Mouse (Mus musculus) gastrocnemius, adult 2 months (tissue): Measurements from ENCODE around the gene Fam205c. TPM values are rescaled to one million over a fixed set of nuclear protein-coding genes. Genes with fewer than 3 reads are reported as not detected.
A peak's percentile ranks its signal among the peaks of the same experiment; 100 is the strongest.

Experiments
- DNase-seq: peaks from one replicate; pipeline ENCODE4 v3.0.0; 2022
- H3K27ac ChIP-seq: fragments of 200-600 bp; 2 replicates; pipeline ENCODE4 v1.8.1; 2022; ENCODE audit warnings: mild to moderate bottlenecking
- H3K4me3 ChIP-seq: fragments of 200-600 bp; 2 replicates; pipeline ENCODE4 v1.8.1; 2022; ENCODE audit warnings: mild to moderate bottlenecking, moderate library complexity
- CTCF ChIP-seq: fragments of 200-600 bp; IDR thresholded peaks from 2 replicates; pipeline ENCODE4 v1.8.1; 2022; ENCODE audit warnings: antibody characterized with exemption, mild to moderate bottlenecking, moderate library complexity
- intact Hi-C: fragments of 180-260 bp; cut with DNase I; formaldehyde crosslinking; loops from one replicate; pipeline ENCODE4 v1.15.1; 2025
- long read RNA-seq, 2 experiments: library from polyadenylated mRNA; stranded (forward); transcript quantifications; one replicate each; pipeline ENCODE4 v2.0.0; 2021
- total RNA-seq, 2 experiments: library from RNA; stranded (reverse); gene quantifications; 2 replicates each; pipeline ENCODE4 v1.2.3; 2021

Fam205c gene
- total RNA-seq, result under 1 TPM; 0.38 to 0.89 TPM
- long read RNA-seq, experiment 1, result 0 reads
- long read RNA-seq, experiment 2, partial matches to known transcripts, result 2 of 2 reads
- long read RNA-seq, experiment 2, other reads (novel, unspliced or antisense), result 0 of 2 reads

DNA sequence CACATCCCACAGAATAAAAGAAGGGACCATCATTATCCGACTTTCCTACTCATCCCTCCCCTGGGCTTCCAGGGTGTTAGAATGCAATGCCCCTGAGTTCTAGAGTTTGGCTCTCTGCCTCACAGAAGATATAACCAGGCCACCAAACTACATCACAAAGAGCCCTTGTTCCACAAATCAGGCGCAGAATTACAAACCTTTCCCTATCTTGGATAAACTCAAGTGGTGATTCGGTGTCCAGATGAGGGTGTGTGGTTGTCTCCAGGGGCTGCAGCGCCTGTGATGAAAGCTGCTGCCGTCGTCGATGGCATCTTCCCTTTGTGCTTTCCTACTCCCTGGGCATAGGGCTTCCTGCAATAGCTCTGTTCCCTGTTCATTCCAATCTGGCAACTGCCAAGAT is at the start of gene Fam205c:
TSS of gene Fam205c (minus strand) at position 101 of the 400 bp plus-strand sequence.
- no peak for TF ChIP-seq CTCF
- intact Hi-C loops, result no loop called here
- no peak for DNase-seq
- H3K4me3 ChIP-seq, result no peak within 1 kb of the TSS
- no peak within 1 kb of the TSS for H3K27ac ChIP-seq

DNA sequence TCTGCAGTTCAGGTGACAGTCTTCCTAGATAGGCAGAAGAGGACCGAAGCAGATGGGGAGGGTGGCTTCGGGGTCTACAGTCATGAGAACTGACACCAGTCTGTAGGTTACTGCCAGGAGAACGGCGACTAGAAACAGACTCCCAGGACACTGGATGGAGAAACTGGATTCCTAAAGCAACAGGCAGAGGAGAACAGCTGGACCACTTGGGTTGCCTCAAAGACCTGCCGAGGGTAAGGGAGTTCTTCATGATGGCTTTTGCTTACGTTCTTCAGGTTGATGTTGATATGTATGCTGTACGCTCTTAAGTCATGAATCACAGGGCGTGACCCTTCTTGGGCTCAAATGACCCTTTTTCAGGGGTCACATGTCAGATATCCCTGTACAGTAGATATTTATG is 48.4 kb upstream of the Fam205c start:
- DNase-seq, result no peak
- intact Hi-C loops, result no loop called here

DNA sequence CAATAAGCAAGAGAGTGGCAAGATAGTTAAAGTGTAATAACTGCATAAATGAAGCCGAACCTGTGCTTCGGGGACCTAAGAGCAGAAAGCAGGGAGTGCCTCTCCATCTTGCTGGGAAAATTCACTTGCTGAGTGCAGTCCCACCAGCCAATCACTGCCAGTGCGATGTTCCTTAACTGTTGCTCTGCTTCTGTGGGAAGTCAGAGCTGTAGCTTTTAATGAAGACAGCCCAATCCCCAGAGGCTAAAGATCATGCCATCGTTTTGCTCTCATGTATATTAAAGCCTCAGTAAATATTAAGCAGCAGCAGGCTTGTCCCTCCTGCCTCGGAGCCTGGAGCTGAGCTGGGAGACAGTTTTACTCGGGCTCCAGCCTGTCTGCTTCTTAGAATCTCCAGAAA is 48.0 kb upstream of the Fam205c start:
- TF ChIP-seq CTCF, result no peak
- Histone ChIP-seq H3K4me3 (no peak overlapping the region), H3K27ac (no peak overlapping the region)
- DNase-seq, result no peak
- intact Hi-C loops, result no loop called here

More for the DNA sequence above, 48.4 kb upstream of the Fam205c start:
- Histone ChIP-seq H3K4me3 (no peak overlapping the region), H3K27ac (no peak overlapping the region)
- no peak for TF ChIP-seq CTCF

- H3K27ac ChIP-seq, result no peak overlapping the region
- TF ChIP-seq CTCF, result no peak
- intact Hi-C loops, result no loop called here
- no peak overlapping the region for H3K4me3 ChIP-seq
- DNase-seq, result no peak
Observed at GRCm38 (mm10) chr4:42921536-42921935, 47.5 kb upstream of the Fam205c start.

DNA sequence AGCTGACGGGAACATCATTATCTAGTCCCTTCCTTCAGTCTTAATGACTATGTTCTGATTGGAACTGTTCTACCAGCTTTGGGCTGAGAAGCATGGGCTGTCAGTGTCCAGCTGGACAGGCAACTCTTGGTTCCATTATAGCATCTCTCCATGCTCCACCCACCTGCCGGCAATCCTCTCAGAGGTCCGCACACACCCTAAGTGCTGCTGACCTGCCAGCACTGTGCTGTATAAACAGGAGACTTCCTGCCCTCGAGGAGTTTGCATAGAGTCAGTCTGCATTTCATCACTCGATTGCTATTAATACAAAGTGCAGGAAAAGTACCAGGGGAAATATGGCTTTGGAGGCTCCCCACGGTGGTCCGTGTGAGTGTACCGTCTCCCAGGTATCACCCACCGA is 46.7 kb upstream of the Fam205c start:
- no peak for TF ChIP-seq CTCF
- no peak overlapping the region for H3K4me3 ChIP-seq
- intact Hi-C loops, result no loop called here
- H3K27ac ChIP-seq, result no peak overlapping the region
- DNase-seq, result no peak

- peak overlapping the region; percentile 74 for H3K4me3 ChIP-seq
- no peak for DNase-seq
- intact Hi-C loops, result no loop called here
Observed at GRCm38 (mm10) chr4:42917402-42917774, 43.4 kb upstream of the Fam205c start.

GRCm38 (mm10) chr4:42916617-42917401 is 42.8 kb upstream of the Fam205c start, which contains the start of gene Phf24:
Gene Phf24 (plus strand): TSS chr4:42916660.
- intact Hi-C loops, result no loop called here
- no peak for TF ChIP-seq CTCF
- peak within 1 kb of the TSS; percentile 20; the same call in 1 of the 2 replicates for H3K27ac ChIP-seq
- DNase-seq, result peak; percentile 63
- H3K4me3 ChIP-seq, result peak within 1 kb of the TSS; percentile 74

More at GRCm38 (mm10) chr4:42917402-42917774, 43.4 kb upstream of the Fam205c start:
- no peak for TF ChIP-seq CTCF
- H3K27ac ChIP-seq, result no peak overlapping the region

GRCm38 (mm10) chr4:42915966-42916365 is 41.9 kb upstream of the Fam205c start:
- no peak for DNase-seq
- Histone ChIP-seq H3K4me3 (no peak overlapping the region), H3K27ac (no peak overlapping the region)
- TF ChIP-seq CTCF, result no peak
- intact Hi-C loops, result no loop called here

DNA sequence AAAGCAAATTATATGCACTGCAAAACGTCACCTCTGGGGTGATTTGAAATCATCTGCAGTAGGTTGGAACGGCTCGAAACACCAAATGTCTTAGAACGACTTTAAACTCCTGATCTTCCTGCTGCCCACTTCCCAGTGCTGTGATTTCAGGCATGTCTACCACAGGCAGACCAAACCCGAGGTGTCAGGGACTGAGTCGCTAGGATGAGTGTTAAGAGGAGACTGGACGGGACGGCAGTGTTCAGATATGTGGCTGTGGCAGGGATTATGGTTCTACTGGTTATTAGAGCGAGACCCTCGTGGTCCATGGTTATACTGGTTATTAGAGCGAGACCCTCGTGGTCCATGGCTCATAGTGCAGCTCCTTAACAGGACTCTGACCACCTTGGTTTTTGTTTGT is 41.3 kb upstream of the Fam205c start:
- no peak overlapping the region for H3K4me3 ChIP-seq
- H3K27ac ChIP-seq, result no peak overlapping the region
- intact Hi-C loops, result no loop called here
- no peak for DNase-seq
- TF ChIP-seq CTCF, result no peak

DNA sequence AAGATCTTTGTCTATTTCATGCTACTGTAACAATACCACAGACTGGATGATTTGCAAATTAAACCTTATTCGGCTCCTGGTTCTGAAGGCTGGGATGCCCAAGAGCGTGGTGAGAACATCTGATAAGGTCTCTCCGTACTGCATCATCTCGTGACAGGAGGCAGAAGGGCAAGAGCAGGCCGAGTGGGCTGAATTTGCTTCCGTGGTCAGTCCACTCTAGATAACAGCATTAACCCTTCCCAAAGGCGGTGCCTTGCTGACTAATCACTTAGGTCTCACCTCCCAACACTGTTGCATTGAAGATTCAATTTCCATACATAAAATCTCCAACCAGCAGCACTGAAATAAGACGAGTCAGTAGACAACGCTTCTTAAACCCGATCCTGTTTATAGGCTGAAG is 39.4 kb upstream of the Fam205c start:
- H3K27ac ChIP-seq, result no peak overlapping the region
- no peak overlapping the region for H3K4me3 ChIP-seq
- no peak for DNase-seq
- no peak for TF ChIP-seq CTCF
- intact Hi-C loops, result no loop called here

DNA sequence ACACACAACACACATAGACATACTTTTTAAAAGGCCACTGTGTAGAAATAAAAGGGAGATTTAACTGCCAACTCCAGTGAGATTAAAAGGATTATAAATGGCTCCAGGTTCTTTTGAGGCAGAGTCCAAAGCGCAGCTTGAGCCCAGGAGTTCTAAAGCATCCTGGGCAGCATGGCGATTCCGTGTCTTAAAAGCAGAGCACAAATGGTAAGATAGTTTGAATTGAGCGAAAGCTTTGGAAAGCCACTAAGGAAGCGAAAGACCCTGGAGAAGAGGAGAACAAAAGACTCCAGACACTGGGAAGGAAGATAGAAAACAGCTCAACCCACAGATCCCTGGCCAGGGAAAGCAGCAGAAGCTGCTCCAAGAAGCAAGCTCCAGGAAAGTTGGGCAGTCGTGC is 30.9 kb upstream of the Fam205c start:
- intact Hi-C loops, result no loop called here
- Histone ChIP-seq H3K27ac (no peak overlapping the region), H3K4me3 (no peak overlapping the region)
- DNase-seq, result no peak
- no peak for TF ChIP-seq CTCF

GRCm38 (mm10) chr4:42904523-42904922 is 30.5 kb upstream of the Fam205c start:
- no peak overlapping the region for H3K27ac ChIP-seq
- no peak overlapping the region for H3K4me3 ChIP-seq
- intact Hi-C loops, result no loop called here
- no peak for DNase-seq
- no peak for TF ChIP-seq CTCF

GRCm38 (mm10) chr4:42903942-42904341 is 29.9 kb upstream of the Fam205c start:
- DNase-seq, result no peak
- intact Hi-C loops, result no loop called here
- no peak overlapping the region for H3K27ac ChIP-seq
- TF ChIP-seq CTCF, result no peak
- H3K4me3 ChIP-seq, result no peak overlapping the region

DNA sequence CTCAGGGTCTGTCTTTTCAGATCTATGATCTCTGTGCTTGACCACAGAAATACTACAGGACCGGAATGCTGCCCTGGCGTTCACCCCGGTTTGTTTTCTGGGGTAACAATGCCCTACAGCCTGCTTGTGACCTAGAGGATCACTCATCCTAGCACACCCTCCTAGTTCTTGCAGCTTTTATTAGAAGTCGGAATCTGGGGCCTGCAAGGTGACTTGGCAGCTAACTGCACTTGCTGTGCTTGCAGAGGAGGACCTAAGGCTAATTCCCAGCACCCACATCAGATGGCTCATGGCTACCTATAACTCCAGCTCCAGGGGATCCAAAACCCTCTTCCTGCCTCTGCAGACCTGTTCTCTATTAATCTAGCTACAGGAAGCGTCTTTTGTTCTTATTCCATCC is 28.7 kb upstream of the Fam205c start:
- intact Hi-C loops, result no loop called here
- DNase-seq, result no peak
- TF ChIP-seq CTCF, result no peak

More for the DNA sequence above, 28.7 kb upstream of the Fam205c start:
- no peak overlapping the region for H3K27ac ChIP-seq
- H3K4me3 ChIP-seq, result no peak overlapping the region
